Mouse (Mus musculus): ENCODE results near the gene Ostm1. TPM values are rescaled to one million over a fixed set of nuclear protein-coding genes. Genes with fewer than 3 reads are reported as not detected.

The Ostm1 gene
- polyA plus RNA-seq, 1 experiment, result 13.9 TPM

DNA sequence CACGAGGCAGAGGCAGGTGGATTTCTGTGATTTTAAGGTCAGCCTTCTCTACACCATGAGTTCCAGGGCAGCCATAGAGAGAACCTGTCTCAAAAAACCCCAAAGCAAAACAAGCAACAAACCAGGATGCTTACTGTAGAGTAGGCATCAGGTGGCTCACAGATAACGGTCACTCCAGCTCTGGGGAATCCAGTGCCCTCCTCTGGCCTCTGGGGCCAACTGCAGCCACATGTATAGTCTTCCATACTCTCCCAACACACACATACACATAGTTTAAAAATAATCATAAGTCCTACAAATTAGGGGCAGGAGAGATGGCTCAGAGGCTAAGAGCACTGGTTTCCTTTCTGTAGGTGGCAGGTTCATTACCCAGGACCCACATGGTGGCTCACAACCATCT is 109.9 kb downstream of the Ostm1 start:
- no peaks in the 10 kb centered on the region for H3K79me2 ChIP-seq (ENCODE audit: control insufficient read depth, insufficient read depth)
- H3K36me3 ChIP-seq (ENCODE audit: control insufficient read depth, insufficient read depth), result no peaks in the 10 kb centered on the region
- H3ac ChIP-seq (ENCODE audit: control insufficient read depth, insufficient read length), result no peak overlapping the region
- no peak overlapping the region for H3K4me3 ChIP-seq
- H3K4me2 ChIP-seq (ENCODE audit: low read depth), result no peak overlapping the region
- H3K27me3 ChIP-seq (ENCODE audit: control insufficient read depth, insufficient read depth, insufficient read length), result no peaks in the 10 kb centered on the region
- TF ChIP-seq SRF (IDR thresholded peaks at IDR 0.05; ENCODE audit: control insufficient read depth, insufficient read length, low read depth) (no peak), MYOD1 (IDR thresholded peaks at IDR 0.05; ENCODE audit: control insufficient read depth in 1 of 3, insufficient read length in 2 of 3, low read depth in 2 of 3) (no peak), MYOG (IDR thresholded peaks at IDR 0.05; ENCODE audit: control insufficient read depth in 1 of 3, insufficient read depth in 1 of 3, insufficient read length in 2 of 3, low read depth in 2 of 3) (no peak), TCF3 (IDR thresholded peaks at IDR 0.05; ENCODE audit: insufficient read length, low read depth) (no peak), MAX (IDR thresholded peaks at IDR 0.05; ENCODE audit: low read depth) (no peak), USF1 (IDR thresholded peaks at IDR 0.05; ENCODE audit: low read depth) (no peak), CEBPB (IDR thresholded peaks at IDR 0.05; ENCODE audit: insufficient read depth, poor library complexity, severe bottlenecking) (no peak), REST (IDR thresholded peaks at IDR 0.05; ENCODE audit: insufficient read depth, insufficient read length) (no peak), POLR2AphosphoS2 (IDR thresholded peaks at IDR 0.05; ENCODE audit: insufficient read length, low read depth) (no peak), TCF12 (IDR thresholded peaks at IDR 0.05; ENCODE audit: insufficient read depth, poor library complexity, severe bottlenecking) (no peak), E2F4 (IDR thresholded peaks at IDR 0.05; ENCODE audit: insufficient read depth) (no peak)

DNA sequence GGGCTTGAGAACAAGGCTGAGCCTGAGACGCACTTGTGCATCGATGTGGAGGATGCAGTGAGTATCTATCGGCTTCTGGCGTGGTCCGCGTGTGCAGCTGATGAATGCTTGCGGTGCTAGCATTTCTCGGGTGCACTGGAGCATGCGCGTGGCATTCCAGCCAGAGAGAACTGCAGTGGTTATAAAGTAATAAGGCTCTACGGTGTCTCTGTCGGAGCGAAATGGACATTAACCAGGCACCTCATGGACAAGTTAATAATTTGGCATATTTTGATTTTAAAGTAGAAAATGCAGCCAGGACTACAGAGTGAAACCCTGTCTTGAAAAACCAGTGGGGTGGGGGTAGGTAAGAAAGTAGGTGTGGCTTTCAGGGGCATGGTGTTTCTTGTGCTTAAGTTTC is 112.7 kb downstream of the Ostm1 start:
- Histone ChIP-seq H3ac (ENCODE audit: control insufficient read depth, insufficient read length) (no peak overlapping the region), H3K4me3 (no peak overlapping the region), H3K4me2 (ENCODE audit: low read depth) (no peak overlapping the region), H3K27me3 (ENCODE audit: control insufficient read depth, insufficient read depth, insufficient read length) (no peaks in the 10 kb centered on the region), H3K79me2 (ENCODE audit: control insufficient read depth, insufficient read depth) (no peaks in the 10 kb centered on the region), H3K36me3 (ENCODE audit: control insufficient read depth, insufficient read depth) (no peaks in the 10 kb centered on the region)
- TF ChIP-seq SRF (IDR thresholded peaks at IDR 0.05; ENCODE audit: control insufficient read depth, insufficient read length, low read depth) (no peak), MYOD1 (IDR thresholded peaks at IDR 0.05; ENCODE audit: control insufficient read depth in 1 of 3, insufficient read length in 2 of 3, low read depth in 2 of 3) (no peak), TCF3 (IDR thresholded peaks at IDR 0.05; ENCODE audit: insufficient read length, low read depth) (no peak), E2F4 (IDR thresholded peaks at IDR 0.05; ENCODE audit: insufficient read depth) (no peak), USF1 (IDR thresholded peaks at IDR 0.05; ENCODE audit: low read depth) (no peak), CEBPB (IDR thresholded peaks at IDR 0.05; ENCODE audit: insufficient read depth, poor library complexity, severe bottlenecking) (no peak), REST (IDR thresholded peaks at IDR 0.05; ENCODE audit: insufficient read depth, insufficient read length) (no peak), MYOG (IDR thresholded peaks at IDR 0.05; ENCODE audit: control insufficient read depth in 1 of 3, insufficient read depth in 1 of 3, insufficient read length in 2 of 3, low read depth in 2 of 3) (no peak), POLR2A (IDR thresholded peaks at IDR 0.05; ENCODE audit: insufficient read length, low read depth) (no peak), MAX (IDR thresholded peaks at IDR 0.05; ENCODE audit: low read depth) (no peak), TCF12 (IDR thresholded peaks at IDR 0.05; ENCODE audit: insufficient read depth, poor library complexity, severe bottlenecking) (no peak), POLR2AphosphoS2 (IDR thresholded peaks at IDR 0.05; ENCODE audit: insufficient read length, low read depth) (no peak)

DNA sequence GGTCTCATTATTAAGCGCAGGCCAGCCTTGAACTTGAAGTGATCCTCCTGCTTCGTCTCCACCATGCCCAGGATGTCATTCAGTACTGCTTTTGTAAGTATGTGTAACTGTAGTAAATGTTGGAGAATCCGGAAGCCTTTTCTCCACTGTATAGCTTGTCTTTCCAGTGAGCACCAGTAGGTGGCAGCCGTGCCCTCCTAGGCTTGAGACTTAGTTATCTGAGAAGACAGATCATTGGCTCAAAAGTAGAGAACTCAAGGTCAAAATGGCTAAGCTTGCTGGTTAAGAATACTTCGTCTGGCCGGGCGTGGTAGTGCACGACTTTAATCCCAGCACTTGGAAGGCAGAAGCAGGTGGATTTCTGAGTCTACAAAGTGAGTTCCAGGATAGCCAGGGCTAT is 113.4 kb downstream of the Ostm1 start:
- H3K36me3 ChIP-seq (ENCODE audit: control insufficient read depth, insufficient read depth), result peaks cover 4% of the 10 kb centered on the region
- TF ChIP-seq CEBPB (IDR thresholded peaks at IDR 0.05; ENCODE audit: insufficient read depth, poor library complexity, severe bottlenecking) (no peak), TCF3 (IDR thresholded peaks at IDR 0.05; ENCODE audit: insufficient read length, low read depth) (no peak), MAX (IDR thresholded peaks at IDR 0.05; ENCODE audit: low read depth) (no peak), POLR2A (IDR thresholded peaks at IDR 0.05; ENCODE audit: insufficient read length, low read depth) (no peak), MYOD1 (IDR thresholded peaks at IDR 0.05; ENCODE audit: control insufficient read depth in 1 of 3, insufficient read length in 2 of 3, low read depth in 2 of 3) (no peak)
- no peaks in the 10 kb centered on the region for H3K27me3 ChIP-seq (ENCODE audit: control insufficient read depth, insufficient read depth, insufficient read length)
- H3K4me3 ChIP-seq, result no peak overlapping the region
- H3K79me2 ChIP-seq (ENCODE audit: control insufficient read depth, insufficient read depth), result no peaks in the 10 kb centered on the region
- H3ac ChIP-seq (ENCODE audit: control insufficient read depth, insufficient read length), result no peak overlapping the region
- H3K4me2 ChIP-seq (ENCODE audit: low read depth), result no peak overlapping the region

DNA sequence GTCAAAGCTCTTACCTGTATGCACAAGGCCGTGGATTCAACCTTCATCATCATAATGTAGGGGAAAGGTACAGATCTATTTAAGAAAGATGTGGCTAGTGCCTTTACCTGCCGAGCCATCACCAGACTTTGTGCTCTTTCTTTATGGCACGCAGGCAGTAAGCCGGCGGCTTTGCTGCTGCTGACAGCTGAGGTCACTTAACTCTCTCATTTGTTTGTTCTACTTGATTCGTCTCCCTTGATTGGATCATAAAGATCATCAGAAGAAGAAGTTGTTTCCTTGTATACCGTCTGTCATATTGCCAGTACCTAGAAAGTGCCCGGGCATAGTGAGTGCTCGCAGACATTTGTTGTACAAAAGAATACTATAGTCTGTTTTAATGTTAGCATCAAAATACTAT is 114.8 kb downstream of the Ostm1 start:
- no peak overlapping the region for H3ac ChIP-seq (ENCODE audit: control insufficient read depth, insufficient read length)
- no peak overlapping the region for H3K4me2 ChIP-seq (ENCODE audit: low read depth)
- H3K4me3 ChIP-seq, result no peak overlapping the region
- no peaks in the 10 kb centered on the region for H3K27me3 ChIP-seq (ENCODE audit: control insufficient read depth, insufficient read depth, insufficient read length)
- no peaks in the 10 kb centered on the region for H3K79me2 ChIP-seq (ENCODE audit: control insufficient read depth, insufficient read depth)
- TF ChIP-seq SRF (IDR thresholded peaks at IDR 0.05; ENCODE audit: control insufficient read depth, insufficient read length, low read depth) (no peak), POLR2AphosphoS2 (IDR thresholded peaks at IDR 0.05; ENCODE audit: insufficient read length, low read depth) (no peak), MAX (IDR thresholded peaks at IDR 0.05; ENCODE audit: low read depth) (no peak), CEBPB (IDR thresholded peaks at IDR 0.05; ENCODE audit: insufficient read depth, poor library complexity, severe bottlenecking) (no peak), E2F4 (IDR thresholded peaks at IDR 0.05; ENCODE audit: insufficient read depth) (no peak), POLR2A (IDR thresholded peaks at IDR 0.05; ENCODE audit: insufficient read length, low read depth) (no peak), REST (IDR thresholded peaks at IDR 0.05; ENCODE audit: insufficient read depth, insufficient read length) (no peak)
- H3K36me3 ChIP-seq (ENCODE audit: control insufficient read depth, insufficient read depth), result peaks cover 6% of the 10 kb centered on the region

DNA sequence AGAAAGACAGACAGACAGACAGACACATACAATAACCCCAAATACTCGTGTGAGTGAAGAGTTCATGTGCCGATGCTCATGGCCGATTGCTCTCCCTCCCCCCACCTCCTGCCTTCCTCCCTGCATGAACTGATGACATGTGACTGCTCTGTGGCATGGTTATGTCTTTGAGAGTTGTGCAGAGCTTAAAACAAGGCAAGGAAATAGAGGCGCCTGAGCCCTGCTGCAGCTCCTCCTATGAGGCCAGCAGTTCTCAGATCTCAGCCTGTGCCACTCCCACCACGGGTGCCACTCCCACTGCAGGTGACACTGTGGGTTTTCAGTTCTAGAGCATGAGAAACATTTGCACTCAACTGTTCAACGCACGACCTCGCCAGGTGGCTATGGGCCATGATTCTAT is 115.4 kb downstream of the Ostm1 start:
- H3K4me3 ChIP-seq, result no peak overlapping the region
- no peaks in the 10 kb centered on the region for H3K27me3 ChIP-seq (ENCODE audit: control insufficient read depth, insufficient read depth, insufficient read length)
- no peak overlapping the region for H3ac ChIP-seq (ENCODE audit: control insufficient read depth, insufficient read length)
- no peaks in the 10 kb centered on the region for H3K79me2 ChIP-seq (ENCODE audit: control insufficient read depth, insufficient read depth)
- TF ChIP-seq USF1 (IDR thresholded peaks at IDR 0.05; ENCODE audit: low read depth) (no peak), TCF12 (IDR thresholded peaks at IDR 0.05; ENCODE audit: insufficient read depth, poor library complexity, severe bottlenecking) (no peak), MYOD1 (IDR thresholded peaks at IDR 0.05; ENCODE audit: control insufficient read depth in 1 of 3, insufficient read length in 2 of 3, low read depth in 2 of 3) (no peak), SRF (IDR thresholded peaks at IDR 0.05; ENCODE audit: control insufficient read depth, insufficient read length, low read depth) (no peak), TCF3 (IDR thresholded peaks at IDR 0.05; ENCODE audit: insufficient read length, low read depth) (no peak), MAX (IDR thresholded peaks at IDR 0.05; ENCODE audit: low read depth) (no peak), E2F4 (IDR thresholded peaks at IDR 0.05; ENCODE audit: insufficient read depth) (no peak), REST (IDR thresholded peaks at IDR 0.05; ENCODE audit: insufficient read depth, insufficient read length) (no peak), CEBPB (IDR thresholded peaks at IDR 0.05; ENCODE audit: insufficient read depth, poor library complexity, severe bottlenecking) (no peak), POLR2AphosphoS2 (IDR thresholded peaks at IDR 0.05; ENCODE audit: insufficient read length, low read depth) (no peak), MYOG (IDR thresholded peaks at IDR 0.05; ENCODE audit: control insufficient read depth in 1 of 3, insufficient read depth in 1 of 3, insufficient read length in 2 of 3, low read depth in 2 of 3) (no peak), POLR2A (IDR thresholded peaks at IDR 0.05; ENCODE audit: insufficient read length, low read depth) (no peak)
- no peak overlapping the region for H3K4me2 ChIP-seq (ENCODE audit: low read depth)
- peaks cover 6% of the 10 kb centered on the region for H3K36me3 ChIP-seq (ENCODE audit: control insufficient read depth, insufficient read depth)

Measured in myocyte (in vitro differentiated cells).